Mouse (Mus musculus): ENCODE results near the gene Ttc28.

DNA sequence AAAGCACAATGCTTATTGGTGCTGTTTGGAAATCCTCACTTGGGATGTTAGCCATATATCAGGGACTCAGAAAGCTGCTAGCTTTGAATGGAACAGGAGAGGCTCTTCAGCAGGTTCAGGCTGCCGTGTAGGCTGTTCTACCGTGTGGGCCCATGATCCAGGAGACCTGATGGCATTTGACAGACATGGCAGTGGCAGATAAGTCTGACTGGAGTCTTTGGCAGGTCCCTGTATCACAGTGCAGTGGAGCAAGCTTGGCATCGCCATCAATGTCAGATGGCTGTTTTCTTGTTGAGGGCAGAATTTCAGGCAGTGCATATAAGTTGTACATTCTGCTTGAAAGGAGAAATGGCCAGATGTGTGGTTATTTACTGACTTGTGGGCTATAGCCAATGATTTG lies 11.0 kb downstream of the Ttc28 start:
- TF ChIP-seq CTCF (IDR thresholded peaks at IDR 0.05; ENCODE audit: control insufficient read depth, insufficient read depth, low read length) (no peak), POLR2A (IDR thresholded peaks at IDR 0.05; ENCODE audit: borderline replicate concordance, control insufficient read depth, low read depth, low read length) (no peak)
